ENCODE assay signal across 8 mouse cellular contexts in genomic region chr1:85794106-85794771, GRCm38 (mm10). TPM values are rescaled to one million over a fixed set of nuclear protein-coding genes. Genes with fewer than 3 reads are reported as not detected.
DNase-seq lines count a peak whose midpoint lies in the region; ATAC-seq lines count a peak whose summit lies in the region.

No protein-coding gene starts in this region.

- under 1% methylated on average over 38 of the region's 38 CpGs for WGBS in forebrain, embryonic 10.5 days

- peaks cover 15% of the 10 kb centered on the region for H3K36me3 ChIP-seq in forebrain, embryonic 10.5 days (replicated peaks)

- intact Hi-C loops in heart, postnatal 10 days (cut with DNase I): loop anchor here (2.0 kb wide), 1 partner anchor 49 kb away; no protein-coding TSS in a partner anchor

- H3K9me3 ChIP-seq in forebrain, embryonic 10.5 days: no peaks in the 10 kb centered on the region

- DNase-seq in cerebellum, postnatal 25 days: no peak
- peak; percentile 28 for DNase-seq in brain, adult 2 months (ENCODE audit: low read depth, low spot score)
- peak; percentile 60 for DNase-seq in forebrain, embryonic 10.5 days (ENCODE audit: extremely low spot score, low spot score)
- DNase-seq in heart, postnatal 10 days: peak; percentile 54 to 66
- peak; percentile 64 to 65 for DNase-seq in kidney, postnatal 36 days
- peak; percentile 58 for DNase-seq in lung, postnatal 36 days
- DNase-seq in right cerebral cortex, postnatal 10 days (ENCODE audit: low spot score in 2 of 2): peak; percentile 42 to 46

- H3K27me3 ChIP-seq in forebrain, embryonic 10.5 days (ENCODE audit: poor library complexity, severe bottlenecking): no peaks in the 10 kb centered on the region

- H3K4me1 ChIP-seq in forebrain, embryonic 10.5 days: peaks cover 18% of the 10 kb centered on the region

- peak overlapping the region; percentile 96 for H3K27ac ChIP-seq in forebrain, embryonic 10.5 days

- H3K4me3 ChIP-seq in forebrain, embryonic 10.5 days: peak overlapping the region; percentile 95

- ATAC-seq in cerebellum, adult (ENCODE audit: insufficient number of reproducible peaks, low FRiP score, low TSS enrichment): 0 out of 2 replicates have a peak, but pooled peaks have one; percentile 11

RNA-seq across cellular contexts. Expression of gene Cab39, which starts 1.0 kb away (rescaled TPM):
- 34.0 TPM in 2 replicates for polyA plus RNA-seq in forebrain, embryonic 10.5 days (2016; fragmentation: Nextera tagmentation; extraction: Ambion mirVana)
- 100 to 1,000 TPM; 106 to 108 TPM for total RNA-seq in heart, postnatal 10 days (2021)

RNA-seq across cellular contexts. Expression of gene A630001G21Rik, which starts 15.8 kb away (rescaled TPM):
- polyA plus RNA-seq in forebrain, embryonic 10.5 days (2016; fragmentation: Nextera tagmentation; extraction: Ambion mirVana): 0.51 and 0.65 TPM in 2 replicates
- 1 to 10 TPM in 1 of 2 experiments, under 1 TPM in 1; 0.45 to 1.1 TPM for total RNA-seq in heart, postnatal 10 days (2021)

Comparison
In these comparisons a context has a peak if more than half of its experiments do, and no peak if none do; other contexts are left out.
1. DNase-seq: peak in brain, adult 2 months (single experiment), forebrain, embryonic 10.5 days (single experiment), heart, postnatal 10 days (2 of 2), kidney, postnatal 36 days (2 of 2), lung, postnatal 36 days (single experiment) and right cerebral cortex, postnatal 10 days (2 of 2); none in cerebellum, postnatal 25 days (0 of 2).